Mouse (Mus musculus) cerebellum, postnatal 36 days (tissue): ENCODE results near the gene Lrch1.

ENCODE experiments used
- DNase-seq, 2 experiments: peaks; one replicate each; pipeline ENCODE4 v3.0.0; 2021 to 2022; ENCODE audit warnings: mixed read lengths in 2 of 2

The Lrch1 gene

DNA sequence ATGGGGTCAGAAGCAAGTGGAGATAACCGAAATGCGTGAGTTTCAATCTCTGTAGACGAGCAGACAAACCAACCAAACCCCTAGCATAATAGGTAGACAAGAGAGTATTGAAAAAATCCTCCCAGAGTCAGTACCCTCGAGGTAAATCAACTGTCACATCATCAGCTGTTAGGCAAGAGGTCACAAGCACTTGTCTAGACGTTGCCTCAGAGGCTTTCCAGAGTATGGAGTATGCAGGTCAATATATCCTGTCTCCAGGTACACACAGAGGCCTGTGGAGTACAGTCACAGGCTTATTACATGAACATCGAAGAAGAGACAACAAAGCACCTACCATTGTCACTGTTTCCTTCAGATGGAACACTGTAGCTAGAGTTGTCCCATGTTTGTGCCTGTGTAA is 154.9 kb downstream of the Lrch1 start:
- DNase-seq, result no peak

DNA sequence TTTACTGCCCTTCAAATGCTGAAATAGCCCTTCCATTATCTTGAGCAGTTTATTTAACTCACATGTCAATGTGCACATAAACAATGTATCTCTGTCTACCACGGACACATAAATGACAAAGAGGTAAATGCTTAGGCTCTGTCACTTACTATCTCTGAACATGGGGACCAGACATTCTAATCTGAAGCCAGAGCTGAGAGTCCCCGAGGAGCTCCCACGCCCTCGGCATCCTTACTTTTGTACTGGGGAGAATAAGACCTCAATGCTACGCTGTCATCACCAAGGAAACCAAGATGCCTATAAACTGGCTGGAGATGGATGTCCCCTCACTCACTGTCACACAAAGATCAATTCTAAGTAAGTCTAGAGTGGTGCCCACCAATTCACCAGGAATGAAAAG is 157.1 kb downstream of the Lrch1 start:
- DNase-seq, result no peak

DNA sequence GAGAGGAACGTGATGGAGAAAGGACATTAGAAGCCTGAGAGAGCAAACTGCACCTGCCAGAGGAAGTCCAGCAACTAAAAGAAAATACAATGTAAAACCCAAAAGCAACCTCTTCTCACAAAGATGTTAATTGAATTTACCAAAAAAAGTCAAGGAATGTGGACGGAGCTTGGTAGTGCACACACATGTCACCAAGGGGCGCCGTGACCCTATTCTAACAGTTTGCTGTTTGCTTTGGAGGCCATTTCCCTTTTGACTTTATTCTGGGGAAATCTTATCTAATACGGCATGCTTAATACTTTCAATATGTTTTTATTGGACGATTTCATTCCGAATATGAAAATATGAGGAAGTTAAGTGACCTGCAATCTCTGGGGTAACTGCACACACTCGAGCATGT is 158.9 kb downstream of the Lrch1 start:
- DNase-seq, result peak; percentile 17 to 18

DNA sequence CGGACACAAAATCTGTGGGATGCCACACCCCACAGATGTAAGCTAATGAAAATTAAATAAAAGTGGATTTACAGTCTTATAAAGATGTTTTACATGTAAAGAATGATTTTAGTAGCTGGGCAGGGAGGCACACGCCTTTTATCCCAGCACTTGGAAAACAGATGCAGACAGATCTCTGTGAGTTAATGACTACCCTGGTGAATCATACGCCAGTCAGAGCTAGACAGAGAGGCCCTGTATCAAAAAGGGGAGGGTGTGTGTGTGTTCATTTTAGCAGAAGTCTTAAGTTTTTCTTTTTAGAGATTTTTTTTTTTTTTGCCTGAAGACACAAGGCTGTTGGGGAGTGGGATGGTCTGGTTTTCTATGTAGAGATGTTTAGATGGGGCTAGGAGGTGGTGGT is 160.0 kb downstream of the Lrch1 start:
- no peak for DNase-seq

DNA sequence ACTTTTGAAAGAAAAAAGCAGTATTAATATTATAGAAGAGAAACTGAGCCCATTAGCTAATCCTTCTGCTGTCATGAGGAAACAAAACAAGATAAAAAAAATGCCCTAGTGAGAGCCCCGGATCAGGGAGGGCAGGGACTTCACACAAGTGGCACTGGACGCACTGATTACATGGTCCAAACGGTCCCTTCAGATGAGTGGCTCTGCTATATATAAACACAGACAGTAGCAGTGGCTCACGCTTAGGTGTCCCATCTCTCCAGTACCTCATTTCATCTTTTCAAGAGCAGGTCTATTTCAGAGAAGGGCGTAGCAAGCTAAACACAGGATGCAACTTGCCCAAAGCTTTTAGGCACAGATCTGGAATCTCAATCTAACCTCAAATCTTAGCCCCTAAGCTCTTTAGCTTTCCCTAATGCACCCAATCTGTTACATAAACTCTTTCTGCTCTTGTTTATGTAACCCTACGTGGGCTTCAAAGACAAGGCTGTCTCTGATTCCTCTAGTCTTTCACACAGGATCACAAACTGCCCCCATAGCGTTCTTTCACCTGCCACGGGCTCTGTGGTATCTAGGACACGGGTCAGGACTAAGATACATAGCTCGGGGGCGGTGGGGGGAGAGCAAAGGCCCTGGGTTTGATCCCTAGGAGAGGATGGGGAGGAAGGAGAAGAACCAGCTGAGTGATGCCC is 163.3 kb downstream of the Lrch1 start:
- DNase-seq, result no peak

DNA sequence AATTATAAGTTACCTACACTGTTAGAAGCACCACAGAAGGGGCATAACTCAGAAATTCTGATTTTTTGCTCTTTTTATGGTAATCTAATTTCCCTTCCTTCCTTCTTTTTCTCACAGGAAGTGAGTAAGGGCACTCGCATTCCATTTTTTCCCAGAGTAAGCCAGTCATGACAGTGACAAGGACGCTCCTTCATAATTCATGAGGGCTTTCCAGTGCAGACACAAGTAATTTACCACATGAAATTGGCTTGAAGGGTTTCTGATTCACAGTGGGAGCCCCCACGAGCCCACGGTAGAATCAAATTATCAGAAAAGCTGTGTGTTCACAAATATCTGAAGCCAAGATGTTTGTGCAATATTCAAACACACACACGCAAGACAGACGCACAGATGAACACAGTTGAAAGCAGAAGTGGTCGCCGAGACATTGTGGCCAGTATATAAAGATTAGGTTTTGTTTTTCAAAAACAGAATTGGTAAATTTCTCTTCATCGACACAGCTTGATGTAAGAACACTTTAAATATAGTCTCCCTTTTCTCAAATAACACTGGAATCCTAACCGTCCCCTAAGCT is 173.5 kb downstream of the Lrch1 start:
- DNase-seq, result no peak

DNA sequence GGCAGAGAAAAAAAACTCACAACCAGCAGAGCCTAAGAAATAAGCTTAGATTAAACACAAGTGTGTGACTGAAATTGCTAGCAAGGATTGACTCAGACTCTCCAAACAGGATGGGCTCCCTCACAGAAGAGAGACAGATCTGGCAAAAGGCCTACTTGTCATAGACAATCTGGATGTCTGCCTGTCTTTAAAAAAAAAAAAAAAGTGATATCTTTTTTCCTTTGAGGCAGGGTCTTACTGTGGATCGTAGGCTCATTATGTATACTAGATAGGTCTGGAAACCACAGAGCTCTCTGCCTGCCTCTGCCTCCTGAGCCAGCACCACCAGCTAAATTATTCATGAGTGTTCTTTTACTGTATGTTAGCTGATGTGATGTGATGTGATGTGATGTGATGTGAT is 179.8 kb downstream of the Lrch1 start:
- no peak for DNase-seq

DNA sequence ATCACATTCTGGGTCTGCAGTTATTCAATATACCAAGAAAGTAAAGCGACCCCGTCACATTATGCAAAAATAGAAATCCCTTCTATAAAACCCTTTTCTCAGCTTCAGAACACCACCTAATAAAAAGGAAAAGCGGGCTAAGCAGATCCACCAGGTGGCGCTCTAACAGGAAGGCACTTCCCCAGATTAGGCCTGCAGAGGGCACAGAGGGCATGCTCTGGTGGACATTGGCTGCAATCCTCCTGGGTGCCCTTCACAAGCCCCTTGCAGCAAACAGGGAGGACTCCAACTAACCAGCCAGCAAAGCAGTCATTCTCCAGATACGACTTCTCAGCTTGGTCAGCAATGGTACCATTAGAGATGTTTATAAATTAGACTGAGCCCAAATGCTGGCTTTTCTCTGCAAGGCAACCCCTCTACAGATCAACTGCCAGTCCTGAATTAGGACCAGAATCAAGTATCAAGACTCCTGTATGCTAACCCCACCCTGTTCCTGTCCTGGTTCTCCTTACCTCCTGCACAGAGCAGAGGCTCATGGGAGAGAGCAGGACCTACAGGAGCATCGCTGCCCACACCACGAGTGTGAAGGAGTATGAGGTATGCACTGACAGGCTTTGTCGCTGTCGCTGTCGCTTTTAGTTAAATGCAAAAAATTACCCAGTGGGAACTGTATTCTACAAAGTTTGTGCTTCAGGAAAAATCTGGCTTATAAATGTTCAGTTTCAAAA is 183.3 kb downstream of the Lrch1 start:
- peak; percentile 74 to 78 for DNase-seq

DNA sequence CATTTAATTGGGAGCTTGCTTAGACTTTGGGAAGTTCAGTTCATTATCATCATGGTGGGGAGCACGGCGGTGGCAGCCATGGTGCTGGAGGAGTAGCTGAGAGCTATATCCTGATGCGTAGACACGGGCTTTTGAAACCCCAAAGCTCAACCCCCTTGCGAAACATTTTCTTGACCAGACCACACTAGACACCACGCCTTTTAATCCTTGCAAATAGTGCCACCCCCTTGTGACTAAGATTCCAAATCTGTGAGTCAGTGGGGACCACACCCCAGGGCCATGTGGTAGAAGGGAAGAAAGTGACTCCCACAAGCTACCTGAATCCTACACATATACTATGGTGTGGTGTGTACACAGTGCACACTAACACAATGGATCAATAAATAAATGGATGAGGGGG is 210.8 kb downstream of the Lrch1 start:
- DNase-seq, result no peak

DNA sequence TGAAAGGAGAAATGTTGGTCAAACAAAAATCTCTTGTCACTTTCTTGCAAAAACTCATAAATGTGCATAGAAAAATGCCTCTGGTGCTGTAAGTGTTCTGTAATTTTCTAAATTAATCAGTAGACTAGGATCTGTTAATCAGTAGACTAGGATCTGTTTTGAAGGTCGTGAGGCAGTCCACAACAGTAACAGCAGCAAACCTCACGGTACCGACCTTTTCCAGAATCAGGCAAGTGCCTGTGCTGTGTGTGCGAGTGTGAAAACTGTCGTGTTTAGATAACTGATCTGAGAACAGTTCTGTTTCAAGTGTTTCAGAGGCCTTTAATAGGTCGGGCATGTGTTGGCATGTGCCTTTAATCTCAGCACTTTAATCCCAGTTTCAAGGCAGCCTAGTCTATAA is 212.2 kb downstream of the Lrch1 start:
- DNase-seq, result no peak

DNA sequence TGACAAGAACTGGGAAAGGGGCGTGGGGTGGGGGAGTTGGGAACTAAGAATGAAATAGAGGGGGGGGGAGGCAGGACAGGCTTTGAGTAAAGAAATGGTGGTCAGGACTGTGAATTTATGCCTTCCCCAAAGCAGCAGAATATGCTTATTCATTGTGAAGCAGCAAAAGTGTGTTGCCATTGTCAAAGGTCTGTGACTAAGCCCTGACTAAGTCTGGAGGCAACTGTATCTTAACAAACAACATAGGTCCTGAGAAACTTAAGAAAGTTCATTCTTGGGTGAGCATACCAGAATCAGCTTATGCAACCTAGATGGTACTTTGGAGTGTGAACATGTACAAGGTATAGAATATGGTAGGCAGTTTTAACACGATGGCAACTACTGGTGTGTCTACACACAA is 214.3 kb downstream of the Lrch1 start:
- no peak for DNase-seq

DNA sequence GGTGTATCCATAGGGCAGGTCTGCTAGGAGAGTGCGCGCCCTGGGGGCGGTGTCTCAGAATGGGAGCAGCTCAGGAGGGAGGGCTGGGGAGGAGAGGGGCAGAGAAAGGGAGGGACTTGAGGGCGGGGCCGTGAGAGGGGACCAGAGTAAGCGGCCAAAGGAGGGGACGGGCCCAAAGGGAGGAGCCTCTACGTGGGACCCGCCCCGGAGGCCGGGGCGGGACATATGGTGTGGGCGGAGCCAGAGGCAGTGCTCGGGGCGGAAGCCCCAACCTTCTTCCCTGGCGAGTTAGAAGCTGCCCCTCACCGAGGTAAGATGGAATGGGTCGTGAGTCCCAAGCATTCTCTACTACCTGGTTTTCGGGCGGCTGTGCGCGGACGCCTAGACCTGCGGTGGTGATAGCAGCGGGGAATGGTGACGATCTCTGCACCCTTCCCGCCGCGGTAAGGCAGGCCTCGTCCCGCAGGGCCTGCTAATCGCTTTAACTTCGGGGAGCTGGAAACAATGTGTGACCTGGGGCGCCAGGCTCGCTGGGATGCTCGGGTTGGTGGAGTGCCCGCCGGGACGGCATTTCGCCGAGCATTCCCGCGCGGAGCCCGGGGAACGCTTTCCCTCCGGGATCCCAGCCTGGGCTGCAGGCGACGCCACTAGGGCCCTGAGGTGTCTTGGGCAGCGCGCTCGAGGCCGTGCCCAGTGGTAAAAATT is 215.4 kb downstream of the Lrch1 start, which contains the start of gene Esd:
Gene Esd, plus strand, starts transcription at position 219 of the 705 bp plus-strand sequence.
- peak; percentile 79 to 87 for DNase-seq

DNA sequence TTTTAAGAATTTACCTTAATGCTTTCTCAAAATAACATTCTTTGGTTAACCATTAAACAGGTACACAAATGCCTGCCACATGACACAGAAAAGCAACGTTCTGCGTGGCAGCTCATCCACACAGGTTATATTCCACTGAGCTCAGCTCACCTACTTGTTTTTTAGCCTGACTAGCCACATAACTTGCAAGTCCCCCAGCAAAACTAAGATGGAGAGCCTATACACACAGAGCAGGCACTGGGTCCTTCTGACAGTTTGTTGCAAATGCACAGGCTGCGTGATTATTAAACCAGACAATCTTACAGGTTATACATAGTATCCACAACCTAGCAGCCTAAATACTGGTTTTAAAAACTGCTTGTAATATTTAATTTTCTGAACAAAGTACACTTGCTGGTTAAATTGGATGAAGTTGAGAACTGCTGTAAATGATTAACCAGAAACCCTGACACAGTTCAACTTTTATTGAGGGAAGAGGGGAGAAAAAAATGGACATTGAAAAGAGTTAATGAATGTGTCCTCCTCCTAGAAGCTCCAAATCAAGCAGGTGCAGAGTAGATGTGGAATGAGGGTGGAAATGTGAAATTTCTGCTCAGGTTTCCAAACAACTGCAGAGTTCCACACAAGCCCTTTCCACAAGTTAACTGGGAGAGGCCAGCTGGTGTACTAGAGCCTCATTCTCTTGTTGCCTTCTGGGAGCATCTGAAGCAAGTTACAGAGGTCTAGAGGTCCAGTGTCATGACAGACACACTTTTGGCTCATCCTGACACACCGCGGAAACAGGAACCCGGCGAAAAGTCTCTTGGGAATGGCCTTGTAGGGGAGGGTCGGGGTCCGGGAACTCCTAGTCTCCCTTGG is 216.2 kb downstream of the Lrch1 start:
- DNase-seq, result no peak

DNA sequence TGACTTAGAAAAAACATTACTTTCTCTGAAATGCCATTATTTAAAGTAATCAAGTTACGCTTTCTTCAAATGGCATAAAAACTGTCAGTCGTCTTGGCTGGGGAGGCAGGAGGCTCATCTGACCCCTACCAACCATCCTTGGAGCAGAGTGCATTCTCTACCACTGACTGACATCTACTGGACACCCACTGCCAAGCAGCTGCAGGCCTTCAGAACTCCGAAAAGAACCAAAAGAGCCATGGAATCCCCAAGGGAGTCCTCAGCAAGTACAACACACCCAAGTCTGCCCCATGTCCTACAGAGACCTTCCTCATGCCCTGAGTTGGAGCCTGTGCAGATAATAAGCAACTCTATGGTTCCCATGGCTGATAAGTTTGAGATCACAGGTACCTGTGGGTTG is 224.1 kb downstream of the Lrch1 start:
- no peak for DNase-seq

DNA sequence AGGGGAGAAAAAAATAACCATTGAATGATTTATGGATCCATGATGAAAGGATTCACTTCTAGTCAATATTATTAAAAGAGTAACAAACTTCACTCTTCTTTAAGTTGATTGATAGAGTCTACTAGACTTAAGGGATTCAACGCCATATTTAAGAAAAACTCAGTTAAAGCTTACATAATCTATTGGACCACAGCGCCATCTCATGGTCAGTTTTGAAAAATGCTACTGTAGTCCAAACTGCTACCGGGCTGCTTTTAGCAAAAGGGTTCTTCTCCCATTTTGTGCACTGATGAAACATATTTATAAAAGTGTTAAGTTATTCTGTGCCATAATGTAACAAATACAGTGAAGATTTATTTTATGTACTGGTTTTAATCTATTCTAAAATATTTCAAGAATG is 238.6 kb downstream of the Lrch1 start:
- DNase-seq, result no peak
